Mouse (Mus musculus): ENCODE data around the gene Olfr490. TPM values are rescaled to one million over a fixed set of nuclear protein-coding genes. Genes with fewer than 3 reads are reported as not detected.

Olfr490 gene
- polyA plus RNA-seq (2015; fragmentation: Nextera tagmentation; extraction: Ambion mirVana) = not detected in 2 replicates

DNA sequence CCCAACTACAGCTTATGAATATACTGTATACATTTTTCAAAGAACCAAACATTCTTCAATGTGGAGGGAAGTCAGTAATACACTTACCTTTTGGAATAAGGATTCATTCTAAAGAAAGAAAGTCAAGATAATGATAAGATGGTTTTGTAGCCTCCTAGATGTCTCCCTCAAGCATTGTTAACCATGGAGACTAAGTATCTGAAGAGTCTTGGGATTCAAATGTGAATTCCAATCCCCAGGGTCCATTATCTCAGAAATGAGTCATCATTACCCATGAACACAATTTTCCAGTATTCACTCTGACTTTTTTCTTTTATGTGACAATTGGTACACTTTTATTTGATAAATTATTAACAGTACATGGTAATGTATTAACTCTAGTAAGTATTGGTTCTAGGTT lies at the start of gene Olfr490:
TSS of gene Olfr490 (minus strand) at position 101 of the 400 bp plus-strand sequence.
- DNase-seq (ENCODE audit: low spot score) (no peak), ATAC-seq (ENCODE audit: low FRiP score, low TSS enrichment) (no peak)
- no peak within 1 kb of the TSS for H3K4me2 ChIP-seq (replicated peaks; ENCODE audit: low read depth)
- no peaks in the 10 kb centered on the region for H3K36me3 ChIP-seq (ENCODE audit: control insufficient read depth, insufficient read depth, low read length)
- no peaks in the 10 kb centered on the region for H3K9me3 ChIP-seq (ENCODE audit: control insufficient read depth, low read length)
- no peaks in the 10 kb centered on the region for H3K4me1 ChIP-seq (replicated peaks; ENCODE audit: control insufficient read depth, insufficient read depth)
- no peaks in the 10 kb centered on the region for H3K27me3 ChIP-seq (ENCODE audit: control insufficient read depth, insufficient read depth, low read length)
- TF ChIP-seq EP300 (optimal IDR thresholded peaks at IDR 0.05) = no peak
- no peak for TF ChIP-seq CTCF (IDR thresholded peaks at IDR 0.05; ENCODE audit: low read depth)
- H3K27ac ChIP-seq (replicated peaks) = no peak within 1 kb of the TSS
- no peak within 1 kb of the TSS for H3K9ac ChIP-seq (ENCODE audit: low read length)
- no peak within 1 kb of the TSS for H3K4me3 ChIP-seq (ENCODE audit: low read depth, low read length)

DNA sequence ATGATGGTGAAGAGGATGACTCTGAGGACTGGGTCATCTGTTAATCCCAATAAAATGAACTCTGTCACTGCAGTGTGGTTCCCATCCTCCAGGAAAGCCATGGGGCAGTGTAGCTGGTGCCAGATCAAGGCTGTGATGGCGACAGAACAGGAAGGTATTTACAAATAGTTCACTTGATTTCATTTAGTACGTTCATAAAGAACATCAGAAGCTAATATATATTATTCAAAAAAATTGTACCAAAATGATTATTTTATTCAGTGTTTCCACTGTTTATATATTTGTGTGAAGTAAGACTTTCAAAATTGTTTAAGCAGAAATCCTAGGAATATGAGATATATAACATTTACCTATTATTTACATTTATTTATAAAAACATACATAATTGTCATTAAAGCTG lies 34.8 kb upstream of the Olfr490 start, which contains the start of gene Olfr492:
TSS of gene Olfr492 (minus strand) at position 101 of the 400 bp plus-strand sequence.
- H3K9ac ChIP-seq (ENCODE audit: low read length) = no peak within 1 kb of the TSS
- H3K9me3 ChIP-seq (ENCODE audit: control insufficient read depth, low read length) = no peaks in the 10 kb centered on the region
- no peak for DNase-seq (ENCODE audit: low spot score)
- no peaks in the 10 kb centered on the region for H3K36me3 ChIP-seq (ENCODE audit: control insufficient read depth, insufficient read depth, low read length)
- H3K27me3 ChIP-seq (ENCODE audit: control insufficient read depth, insufficient read depth, low read length) = no peaks in the 10 kb centered on the region
- H3K27ac ChIP-seq (replicated peaks) = no peak within 1 kb of the TSS
- WGBS = 68% methylated on average over 2 of the region's 2 CpGs
- H3K4me2 ChIP-seq (replicated peaks; ENCODE audit: low read depth) = no peak within 1 kb of the TSS
- no peak for ATAC-seq (ENCODE audit: low FRiP score, low TSS enrichment)
- TF ChIP-seq EP300 (optimal IDR thresholded peaks at IDR 0.05) (no peak), CTCF (IDR thresholded peaks at IDR 0.05; ENCODE audit: low read depth) (no peak)
- no peaks in the 10 kb centered on the region for H3K4me1 ChIP-seq (replicated peaks; ENCODE audit: control insufficient read depth, insufficient read depth)
- no peak within 1 kb of the TSS for H3K4me3 ChIP-seq (ENCODE audit: low read depth, low read length)

DNA sequence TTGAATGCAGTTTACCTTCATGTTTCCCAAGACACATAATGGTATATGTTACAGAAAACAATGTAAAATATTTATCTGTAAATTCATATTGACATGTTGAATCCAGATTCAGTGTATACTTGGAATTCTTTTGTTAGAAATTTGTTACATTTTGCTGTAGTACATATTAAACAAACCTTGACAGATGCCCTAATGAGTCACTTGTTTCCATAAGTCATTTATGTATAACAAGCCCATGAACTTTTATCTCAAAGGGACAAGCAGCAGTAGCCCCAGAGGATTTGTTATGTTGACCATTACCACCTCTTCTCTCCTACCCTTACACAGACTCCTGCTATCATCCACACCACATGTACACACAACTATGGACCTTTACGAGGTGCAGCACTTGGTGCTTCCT lies 24.4 kb upstream of the Olfr490 start, which contains the start of gene Olfr491:
TSS of gene Olfr491 (plus strand) at position 301 of the 400 bp plus-strand sequence.
- H3K27me3 ChIP-seq (ENCODE audit: control insufficient read depth, insufficient read depth, low read length) = no peaks in the 10 kb centered on the region
- TF ChIP-seq CTCF (IDR thresholded peaks at IDR 0.05; ENCODE audit: low read depth) = no peak
- no peak within 1 kb of the TSS for H3K4me2 ChIP-seq (replicated peaks; ENCODE audit: low read depth)
- DNase-seq (ENCODE audit: low spot score) = no peak
- H3K9me3 ChIP-seq (ENCODE audit: control insufficient read depth, low read length) = no peaks in the 10 kb centered on the region
- ATAC-seq (ENCODE audit: low FRiP score, low TSS enrichment) = no peak
- H3K4me1 ChIP-seq (replicated peaks; ENCODE audit: control insufficient read depth, insufficient read depth) = no peaks in the 10 kb centered on the region
- no peak within 1 kb of the TSS for H3K9ac ChIP-seq (ENCODE audit: low read length)
- no peaks in the 10 kb centered on the region for H3K36me3 ChIP-seq (ENCODE audit: control insufficient read depth, insufficient read depth, low read length)
- no peak within 1 kb of the TSS for H3K27ac ChIP-seq (replicated peaks)
- WGBS = 39% methylated on average over 1 of the region's 1 CpGs
- no peak within 1 kb of the TSS for H3K4me3 ChIP-seq (ENCODE audit: low read depth, low read length)

DNA sequence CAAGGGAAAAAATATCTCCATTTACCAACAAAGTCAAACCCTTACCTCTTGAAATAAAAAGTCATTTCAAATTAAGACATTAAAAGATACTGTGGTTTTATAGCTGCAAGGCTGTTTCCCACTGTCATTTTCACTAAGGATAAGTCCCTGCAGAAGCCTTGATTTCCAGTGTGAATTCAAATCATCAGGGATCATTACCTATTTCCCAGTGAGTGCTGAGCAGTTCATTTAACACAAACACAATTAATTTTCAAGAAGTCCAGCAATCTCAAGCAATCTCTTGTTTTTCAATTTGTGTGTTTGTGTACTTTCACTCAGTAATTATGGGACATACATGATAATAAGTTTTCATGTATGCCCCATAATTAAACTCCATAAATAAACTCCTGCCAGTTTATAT lies 30.5 kb downstream of the Olfr490 start, which contains the start of gene Olfr488:
TSS of gene Olfr488 (minus strand) at position 101 of the 400 bp plus-strand sequence.
- H3K9me3 ChIP-seq (ENCODE audit: control insufficient read depth, low read length) = no peaks in the 10 kb centered on the region
- no peaks in the 10 kb centered on the region for H3K4me1 ChIP-seq (replicated peaks; ENCODE audit: control insufficient read depth, insufficient read depth)
- no peak for ATAC-seq (ENCODE audit: low FRiP score, low TSS enrichment)

More for the DNA sequence above, 30.5 kb downstream of the Olfr490 start, which contains the start of gene Olfr488:
- Histone ChIP-seq H3K4me2 (replicated peaks; ENCODE audit: low read depth) (no peak within 1 kb of the TSS), H3K9ac (ENCODE audit: low read length) (no peak within 1 kb of the TSS), H3K27me3 (ENCODE audit: control insufficient read depth, insufficient read depth, low read length) (no peaks in the 10 kb centered on the region), H3K4me3 (ENCODE audit: low read depth, low read length) (no peak within 1 kb of the TSS), H3K27ac (replicated peaks) (no peak within 1 kb of the TSS), H3K36me3 (ENCODE audit: control insufficient read depth, insufficient read depth, low read length) (no peaks in the 10 kb centered on the region)
- TF ChIP-seq CTCF (IDR thresholded peaks at IDR 0.05; ENCODE audit: low read depth) (no peak), EP300 (optimal IDR thresholded peaks at IDR 0.05) (no peak)
- DNase-seq (ENCODE audit: low spot score) = no peak

Other genes with a start within 250 kb of the Olfr490 start
- gene Olfr479, start 238.2 kb downstream of the Olfr490 start, polyA plus RNA-seq (2015; fragmentation: Nextera tagmentation; extraction: Ambion mirVana) = not detected in 2 replicates
- gene Olfr480, start 221.6 kb downstream of the Olfr490 start, polyA plus RNA-seq (2015; fragmentation: Nextera tagmentation; extraction: Ambion mirVana) = not detected in 2 replicates
- gene Olfr481, start 209.1 kb downstream of the Olfr490 start, polyA plus RNA-seq (2015; fragmentation: Nextera tagmentation; extraction: Ambion mirVana) = not detected in 2 replicates
- 0.07 and 0.22 TPM in 2 replicates for gene Olfr482, start 191.3 kb downstream of the Olfr490 start, polyA plus RNA-seq (2015; fragmentation: Nextera tagmentation; extraction: Ambion mirVana)
- gene Olfr483, start 188.1 kb downstream of the Olfr490 start, polyA plus RNA-seq (2015; fragmentation: Nextera tagmentation; extraction: Ambion mirVana) = not detected in 2 replicates
- not detected in 2 replicates for gene Olfr484, start 161.5 kb downstream of the Olfr490 start, polyA plus RNA-seq (2015; fragmentation: Nextera tagmentation; extraction: Ambion mirVana)
- not detected in 2 replicates for gene Olfr485, start 129.1 kb downstream of the Olfr490 start, polyA plus RNA-seq (2015; fragmentation: Nextera tagmentation; extraction: Ambion mirVana)
- gene Olfr486, start 116.2 kb downstream of the Olfr490 start, polyA plus RNA-seq (2015; fragmentation: Nextera tagmentation; extraction: Ambion mirVana) = not detected in 2 replicates
- not detected in 2 replicates for gene Olfr487, start 74.3 kb downstream of the Olfr490 start, polyA plus RNA-seq (2015; fragmentation: Nextera tagmentation; extraction: Ambion mirVana)
- gene Olfr488, start 30.6 kb downstream of the Olfr490 start, polyA plus RNA-seq (2015; fragmentation: Nextera tagmentation; extraction: Ambion mirVana) = not detected in 2 replicates
- not detected in 2 replicates for gene Olfr491, start 24.5 kb upstream of the Olfr490 start, polyA plus RNA-seq (2015; fragmentation: Nextera tagmentation; extraction: Ambion mirVana)
- not detected in 2 replicates for gene Olfr492, start 34.7 kb upstream of the Olfr490 start, polyA plus RNA-seq (2015; fragmentation: Nextera tagmentation; extraction: Ambion mirVana)
- gene Olfr493, start 58.0 kb upstream of the Olfr490 start, polyA plus RNA-seq (2015; fragmentation: Nextera tagmentation; extraction: Ambion mirVana) = not detected in 2 replicates
- gene Olfr494, start 76.4 kb upstream of the Olfr490 start, polyA plus RNA-seq (2015; fragmentation: Nextera tagmentation; extraction: Ambion mirVana) = not detected in 2 replicates
- gene Olfr495, start 104.2 kb upstream of the Olfr490 start, polyA plus RNA-seq (2015; fragmentation: Nextera tagmentation; extraction: Ambion mirVana) = not detected in 2 replicates
- not detected in 2 replicates for gene Olfr497, start 131.5 kb upstream of the Olfr490 start, polyA plus RNA-seq (2015; fragmentation: Nextera tagmentation; extraction: Ambion mirVana)
- gene Olfr498, start 176.4 kb upstream of the Olfr490 start, polyA plus RNA-seq (2015; fragmentation: Nextera tagmentation; extraction: Ambion mirVana) = not detected in 2 replicates
- not detected in 2 replicates for gene Olfr502, start 236.1 kb upstream of the Olfr490 start, polyA plus RNA-seq (2015; fragmentation: Nextera tagmentation; extraction: Ambion mirVana)